8 mouse cellular contexts compared by ENCODE assay signal in the genomic region with DNA sequence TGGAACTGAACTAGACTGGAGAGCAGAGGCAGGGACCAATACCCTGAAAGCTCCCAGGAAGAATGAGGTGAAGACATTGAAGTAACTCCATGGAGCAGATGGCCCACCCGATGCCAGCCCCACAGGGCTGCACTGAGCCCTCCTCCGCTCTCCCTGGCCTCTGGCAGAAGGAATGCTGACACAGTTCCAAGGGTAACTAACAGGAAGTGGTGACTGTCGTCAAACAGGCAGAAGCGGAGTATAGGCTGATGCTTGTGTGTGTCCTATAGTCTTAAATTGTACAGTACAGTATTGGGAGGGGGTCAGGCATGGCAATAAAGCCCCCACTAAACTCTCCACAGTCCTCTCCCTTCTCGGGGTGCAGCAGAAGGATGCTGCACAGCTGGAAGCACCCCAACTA. TPM values are rescaled to one million over a fixed set of nuclear protein-coding genes. Genes with fewer than 3 reads are reported as not detected.
DNase-seq lines count a peak whose midpoint lies in the region; ATAC-seq lines count a peak whose summit lies in the region.

No protein-coding gene starts in this region.

- 0 out of 2 replicates have a peak, but pooled peaks cover 4% of the 10 kb centered on the region for H3K36me3 ChIP-seq in heart, embryonic 11.5 days (ENCODE audit: control insufficient read depth, insufficient read depth, low read length)
- H3K36me3 ChIP-seq in macrophage (ENCODE audit: inconsistent target) = no peaks in the 10 kb centered on the region

- 36% methylated on average over 5 of the region's 5 CpGs for WGBS in heart, embryonic 11.5 days (ENCODE audit: insufficient replicate concordance)
- WGBS in macrophage (ENCODE audit: missing documents) = 19% methylated on average over 5 of the region's 5 CpGs

- H3K27ac ChIP-seq in heart, embryonic 11.5 days (ENCODE audit: low read depth, low read length) = 0 out of 2 replicates have a peak overlapping the region, but pooled peaks have one; percentile 10
- peak overlapping the region; percentile 79 for H3K27ac ChIP-seq in macrophage

- peaks cover 28% of the 10 kb centered on the region for H3K4me1 ChIP-seq in heart, embryonic 11.5 days (ENCODE audit: control insufficient read depth, insufficient read depth, low read length)

- peak; percentile 58 for ATAC-seq in cerebellum, adult (ENCODE audit: insufficient number of reproducible peaks, low FRiP score, low TSS enrichment)
- ATAC-seq in heart, embryonic 11.5 days (replicated peaks; ENCODE audit: insufficient number of reproducible peaks, low FRiP score, low TSS enrichment) = 0 out of 2 replicates have a peak, but pooled peaks have one; percentile 29

- no peak overlapping the region for H3K4me3 ChIP-seq in heart, embryonic 11.5 days (ENCODE audit: low read depth, low read length)
- peak overlapping the region; percentile 1; the same call in 1 of the 2 replicates for H3K4me3 ChIP-seq in macrophage (ENCODE audit: inconsistent target)

- no peaks in the 10 kb centered on the region for H3K9me3 ChIP-seq in heart, embryonic 11.5 days (replicated peaks; ENCODE audit: control insufficient read depth, low read length)

- H3K9ac ChIP-seq in heart, embryonic 11.5 days (ENCODE audit: low read depth, low read length) = 0 out of 2 replicates have a peak overlapping the region, but pooled peaks have one; percentile 10

- H3K79me2 ChIP-seq in macrophage (ENCODE audit: inconsistent target) = peaks cover 72% of the 10 kb centered on the region

- no peak for DNase-seq in cerebellum, postnatal 4 days (ENCODE audit: low spot score in 2 of 2)
- peak; percentile 52 for DNase-seq in left cerebral cortex, postnatal 4 days
- DNase-seq in left cerebral cortex, postnatal 14 days (ENCODE audit: low spot score in 2 of 2) = no peak
- DNase-seq in left cerebral cortex, adult 18-20 months (ENCODE audit: low spot score in 2 of 2) = no peak
- no peak for DNase-seq in left cerebral cortex, adult 11 months (ENCODE audit: low spot score)

- no peaks in the 10 kb centered on the region for H3K27me3 ChIP-seq in heart, embryonic 11.5 days (ENCODE audit: control insufficient read depth, insufficient read depth, low read length)

- H3K4me2 ChIP-seq in heart, embryonic 11.5 days = peak overlapping the region; percentile 49

- intact Hi-C loops in left cerebral cortex, postnatal 4 days (cut with DNase I) = no loop called here
- intact Hi-C loops in left cerebral cortex, postnatal 14 days (cut with DNase I) = no loop called here

RNA-seq across cellular contexts. Expression of a gene that starts 24.9 kb away (rescaled TPM):
- total RNA-seq in left cerebral cortex, postnatal 4 days (2021) = 10 to 100 TPM; 56.5 to 60.8 TPM
- 10 to 100 TPM; 31.6 to 33.7 TPM for total RNA-seq in left cerebral cortex, postnatal 14 days (2021)
- 23.0 and 26.2 TPM in 2 replicates for polyA plus RNA-seq in heart, embryonic 11.5 days (2014; fragmentation: Nextera tagmentation; extraction: Ambion mirVana)
- 10 to 100 TPM in 24 of 26 experiments, 1 to 10 TPM in 2; 6.6 to 55.1 (median 29.4) TPM for total RNA-seq in macrophage (2018; cell fraction: chromatin; rRNA removed)
- 10 to 100 TPM in 25 of 26 experiments, 1 to 10 TPM in 1; 9.9 to 29.1 (median 18.0) TPM for total RNA-seq in macrophage (2018; cell fraction: cytosol; rRNA removed)
- total RNA-seq in macrophage (2018; cell fraction: nucleus; rRNA removed) = 10 to 100 TPM; 10.4 to 43.5 (median 26.7) TPM
- polyA plus RNA-seq in macrophage (2018) = 11.2 to 13.8 TPM (median 12.7 TPM) in 3 replicates
- total RNA-seq in left cerebral cortex, adult 18-20 months (2021) = 10 to 100 TPM; 31.2 to 32.3 TPM
